Mouse (Mus musculus): Measurements from ENCODE around the gene Tmem218.

The Tmem218 gene

GRCm38 (mm10) chr9:37207929-37208411, at the start of gene Tmem218:
Gene Tmem218 (plus strand): TSS chr9:37208223.
- DNase-seq (ENCODE audit: low spot score in 2 of 2) = peak; percentile 93 to 96

- no peak for DNase-seq (ENCODE audit: low spot score in 2 of 2)
Measured at GRCm38 (mm10) chr9:37160686-37161085, 47.3 kb upstream of the Tmem218 start.

- DNase-seq (ENCODE audit: low spot score in 2 of 2) = no peak
Measured at GRCm38 (mm10) chr9:37166899-37167298, 41.1 kb upstream of the Tmem218 start.

GRCm38 (mm10) chr9:37173376-37173775, 34.6 kb upstream of the Tmem218 start:
- no peak for DNase-seq (ENCODE audit: low spot score in 2 of 2)

GRCm38 (mm10) chr9:37176002-37176401, 32.0 kb upstream of the Tmem218 start:
- no peak for DNase-seq (ENCODE audit: low spot score in 2 of 2)

DNA sequence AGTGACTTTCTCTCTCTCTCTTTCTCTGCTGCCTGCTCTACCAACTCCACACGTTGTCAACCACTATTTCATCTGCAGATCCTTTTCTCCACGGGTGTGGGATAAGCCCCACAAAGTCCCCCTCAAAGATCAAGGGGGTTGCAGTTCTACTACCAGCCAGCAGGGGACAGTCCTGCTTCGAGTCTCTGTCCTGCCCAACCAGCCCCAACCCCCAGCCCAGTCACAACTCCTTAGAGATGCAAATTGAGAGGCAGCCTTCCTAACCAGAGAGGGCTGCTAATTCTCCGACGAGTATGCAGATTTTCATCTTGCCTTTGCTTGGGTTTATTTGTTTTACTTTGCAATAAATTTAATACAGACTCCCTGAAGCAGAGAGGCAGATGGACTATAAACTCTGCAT, 30.9 kb upstream of the Tmem218 start:
- peak; percentile 66 to 67 for DNase-seq (ENCODE audit: low spot score in 2 of 2)

DNA sequence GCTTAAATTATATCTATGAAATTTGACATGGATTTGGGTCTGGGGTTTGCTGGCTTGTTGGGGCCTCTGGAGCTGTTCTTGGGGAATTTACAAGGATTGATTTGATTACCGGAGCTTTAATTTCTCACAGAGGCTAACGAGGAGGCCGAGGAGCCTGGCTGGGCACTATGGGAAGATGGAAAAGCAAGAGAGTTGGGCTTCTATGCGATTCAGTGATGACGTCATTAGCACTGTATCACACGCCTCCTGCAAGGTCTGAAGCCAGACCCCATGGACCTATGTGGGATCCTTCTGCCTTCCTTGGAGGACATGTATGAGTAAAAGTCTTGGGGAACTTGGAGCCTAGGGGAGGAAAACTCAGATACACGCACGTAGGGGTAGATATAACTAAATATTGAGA, 30.5 kb upstream of the Tmem218 start:
- DNase-seq (ENCODE audit: low spot score in 2 of 2) = no peak

- peak in 1 of 2 experiments; percentile 25 for DNase-seq (ENCODE audit: low spot score in 2 of 2)
Measured at GRCm38 (mm10) chr9:37178911-37179310, 29.1 kb upstream of the Tmem218 start.

- no peak for DNase-seq (ENCODE audit: low spot score in 2 of 2)
Measured at GRCm38 (mm10) chr9:37179596-37179995, 28.4 kb upstream of the Tmem218 start.

DNA sequence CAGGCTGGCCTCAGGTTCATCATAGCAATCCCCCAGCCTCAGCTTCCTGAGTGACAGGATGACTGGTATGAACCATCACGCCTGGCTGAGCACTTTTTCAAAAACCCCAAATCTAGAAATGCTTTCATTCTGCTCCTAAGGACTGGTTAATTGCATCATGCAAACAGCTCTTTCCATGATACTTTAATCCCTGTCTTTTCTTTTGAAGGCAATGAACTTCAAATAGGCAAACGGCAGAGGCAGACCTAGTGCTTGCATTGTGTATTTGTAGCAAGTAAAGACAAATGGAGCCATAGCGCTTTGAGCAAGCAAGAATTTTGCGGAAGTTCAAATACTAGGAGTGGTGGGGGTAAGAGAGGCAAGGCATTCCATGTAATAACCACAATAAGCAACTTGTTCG, 26.4 kb upstream of the Tmem218 start:
- no peak for DNase-seq (ENCODE audit: low spot score in 2 of 2)

- DNase-seq (ENCODE audit: low spot score in 2 of 2) = no peak
Measured at GRCm38 (mm10) chr9:37183176-37183575, 24.8 kb upstream of the Tmem218 start.

DNA sequence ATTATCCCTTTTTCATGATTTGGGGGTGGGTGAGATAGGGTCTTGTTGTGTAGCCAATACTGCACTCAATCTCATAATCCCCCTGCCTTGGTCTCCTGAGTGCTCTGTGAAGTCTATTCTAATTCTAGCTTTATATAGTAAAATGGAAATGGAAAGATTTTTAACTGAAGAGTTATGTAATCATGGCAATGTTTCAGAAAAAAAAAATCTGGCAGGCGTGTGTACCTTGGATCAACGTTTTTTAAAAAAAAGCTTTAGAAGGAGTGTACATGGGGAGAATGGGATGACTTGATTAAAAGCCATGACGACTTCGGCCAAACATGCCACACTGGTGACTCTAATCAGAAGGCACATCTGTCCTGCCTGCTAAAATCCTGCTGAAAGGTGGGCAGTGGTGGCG, 20.6 kb upstream of the Tmem218 start:
- no peak for DNase-seq (ENCODE audit: low spot score in 2 of 2)

GRCm38 (mm10) chr9:37188024-37188423, 20.0 kb upstream of the Tmem218 start:
- DNase-seq (ENCODE audit: low spot score in 2 of 2) = no peak

DNA sequence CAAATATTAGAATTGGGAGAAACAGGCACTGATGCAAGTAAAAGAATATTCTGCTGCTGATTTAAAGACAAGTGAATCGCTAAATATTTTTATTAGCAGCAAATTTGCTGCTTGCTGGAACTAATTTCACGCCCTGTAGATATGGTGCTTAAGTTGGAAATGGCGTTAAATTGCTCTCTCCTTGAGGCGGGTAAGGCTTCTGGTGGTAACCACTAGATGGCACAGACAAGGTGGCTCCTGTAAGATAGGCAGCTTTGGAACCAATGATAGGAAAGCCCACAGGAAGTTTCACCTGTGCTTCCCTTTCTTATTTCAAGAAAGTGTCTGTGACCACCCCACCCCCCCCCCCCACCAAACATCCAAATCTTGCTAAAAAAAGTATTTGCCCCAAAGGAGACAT, 11.0 kb upstream of the Tmem218 start:
- DNase-seq (ENCODE audit: low spot score in 2 of 2) = no peak

DNA sequence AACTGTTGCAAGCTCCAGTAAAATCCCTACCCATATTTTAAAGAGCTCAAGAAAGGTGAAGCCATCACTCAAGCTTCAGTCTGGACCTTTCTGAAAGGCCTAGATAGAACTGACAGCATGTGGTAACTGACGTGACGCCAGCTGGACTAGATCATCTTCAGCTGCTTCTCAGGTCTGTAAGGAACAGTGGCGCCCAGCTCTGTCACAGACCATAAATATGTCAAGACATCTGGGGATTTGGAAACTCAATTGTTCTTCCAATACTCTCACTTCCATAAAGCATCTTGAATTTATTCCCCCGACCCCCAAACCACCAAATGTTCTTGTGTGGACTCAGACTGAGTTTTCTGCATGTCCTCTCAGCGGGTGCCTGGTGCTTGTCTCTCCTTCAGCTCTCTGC, 7.6 kb upstream of the Tmem218 start:
- no peak for DNase-seq (ENCODE audit: low spot score in 2 of 2)

DNA sequence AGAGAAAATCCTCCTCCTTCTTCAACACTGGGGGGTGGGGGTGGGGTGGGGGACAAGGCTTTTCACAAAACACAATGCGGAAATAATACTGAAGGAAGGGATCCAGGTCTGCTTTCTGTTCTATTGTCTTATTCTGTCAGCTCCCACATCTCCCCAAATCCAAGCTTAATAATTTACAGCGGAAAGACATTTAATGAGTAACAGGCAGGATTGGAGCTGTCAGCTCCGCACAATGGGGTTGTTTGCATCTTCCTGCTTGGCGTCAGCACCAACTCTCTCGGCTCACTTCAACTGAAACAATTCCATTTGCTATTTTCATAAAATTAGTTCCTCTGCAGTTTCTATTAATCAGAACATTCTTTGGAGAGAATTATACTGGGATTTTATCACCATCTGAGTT, 4.1 kb upstream of the Tmem218 start:
- no peak for DNase-seq (ENCODE audit: low spot score in 2 of 2)

GRCm38 (mm10) chr9:37213060-37213738, 5.2 kb downstream of the Tmem218 start:
- peak in 1 of 2 experiments; percentile 69 for DNase-seq (ENCODE audit: low spot score in 2 of 2)

DNA sequence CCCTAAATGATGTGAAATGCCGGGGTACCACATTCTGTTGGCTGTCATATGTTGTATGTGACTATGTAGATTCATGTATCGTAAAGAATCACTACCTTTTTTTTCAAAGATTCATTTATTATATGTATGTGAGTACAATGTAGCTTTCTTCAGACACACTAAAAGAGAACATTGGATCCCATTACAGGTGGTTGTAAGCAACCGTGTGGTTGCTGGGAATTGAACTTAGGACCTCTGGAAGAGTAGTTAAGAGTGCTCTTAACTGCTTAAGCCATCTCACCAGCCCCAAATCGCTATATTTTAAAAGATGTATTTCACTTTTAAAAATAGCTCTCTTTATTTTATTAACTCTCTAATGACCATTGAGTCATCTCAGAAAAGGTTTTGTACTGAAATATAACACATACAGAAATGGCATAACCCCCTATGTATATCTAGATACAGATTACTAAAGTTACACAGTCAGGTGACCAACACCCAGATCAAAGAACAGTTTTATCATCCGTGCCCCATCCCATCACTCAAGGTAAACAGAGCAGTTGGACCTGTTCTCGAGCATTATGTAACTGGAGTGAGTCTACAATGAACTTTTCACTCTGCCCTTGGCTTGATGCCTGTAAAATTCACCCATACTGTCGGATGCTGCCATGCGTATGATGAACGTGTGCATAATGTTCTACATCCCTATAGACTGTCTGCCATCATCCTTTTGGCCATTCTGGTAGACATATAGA, 6.5 kb downstream of the Tmem218 start:
- no peak for DNase-seq (ENCODE audit: low spot score in 2 of 2)

- DNase-seq (ENCODE audit: low spot score in 2 of 2) = no peak
Measured at GRCm38 (mm10) chr9:37220755-37221154, 12.7 kb downstream of the Tmem218 start.

DNA sequence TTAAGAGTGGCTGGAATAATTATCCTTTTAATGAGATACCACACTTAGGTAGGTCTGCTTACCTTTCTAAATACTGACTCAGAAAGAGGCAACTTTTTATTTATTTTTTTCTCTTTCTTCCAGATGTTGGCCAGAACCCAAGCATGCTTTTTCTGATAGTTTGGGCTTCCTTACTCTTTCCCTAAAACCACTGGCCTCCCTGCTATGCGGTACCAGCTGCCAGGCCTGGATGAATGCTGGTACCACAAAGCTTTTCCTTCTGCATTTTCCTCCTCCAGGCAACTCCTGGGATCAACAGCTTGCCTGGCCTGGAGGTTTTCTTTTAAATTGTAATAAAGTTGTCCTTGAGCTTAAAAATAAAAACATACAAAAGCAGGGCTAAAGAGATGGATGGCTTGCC, 17.6 kb downstream of the Tmem218 start:
- no peak for DNase-seq (ENCODE audit: low spot score in 2 of 2)

- DNase-seq (ENCODE audit: low spot score in 2 of 2) = peak; percentile 39 to 58
Measured at GRCm38 (mm10) chr9:37229880-37230325, 21.9 kb downstream of the Tmem218 start.

GRCm38 (mm10) chr9:37230486-37231195, 22.6 kb downstream of the Tmem218 start:
- no peak for DNase-seq (ENCODE audit: low spot score in 2 of 2)
